ENCODE assay signal across 19 mouse cellular contexts in the genomic region with DNA sequence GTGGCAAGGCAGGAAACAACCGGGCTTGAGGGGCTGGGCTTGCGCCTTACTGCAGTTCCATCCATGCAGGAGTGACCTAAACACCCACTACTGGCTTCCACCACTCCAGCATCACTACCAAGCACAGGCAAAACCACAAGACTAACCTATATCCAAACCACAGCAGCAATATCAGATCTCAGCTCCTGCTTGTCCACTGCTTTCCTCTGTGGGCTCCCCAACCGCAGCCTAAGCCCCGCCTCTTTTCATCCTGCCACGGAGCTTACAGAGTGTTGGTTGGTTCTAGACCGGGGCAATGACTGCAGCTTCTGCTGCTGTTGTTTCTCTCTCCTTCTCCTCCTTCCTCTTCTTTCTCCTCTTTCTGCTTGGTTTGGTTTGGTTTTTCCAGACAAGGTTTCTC. TPM values are rescaled to one million over a fixed set of nuclear protein-coding genes. Genes with fewer than 3 reads are reported as not detected.
DNase-seq lines count a peak whose midpoint lies in the region; ATAC-seq and TF ChIP-seq lines count a peak whose summit lies in the region.
"Had no signal": no experiment of that assay in that cellular context is flagged by ENCODE, and none has a peak within 500 bp of the region (broad histone marks: within the 10 kb centered on the region; RNA-seq: fewer than 3 reads in every experiment).

No protein-coding gene starts in this region.

- no peak overlapping the region for H3K4me2 ChIP-seq in liver, embryonic 12.5 days
- H3K4me2 ChIP-seq: embryonic facial prominence, embryonic 13.5 days; hindbrain, embryonic 13.5 days; limb, embryonic 12.5 days had no signal

- H3K27me3 ChIP-seq in liver, embryonic 12.5 days (replicated peaks): no peaks in the 10 kb centered on the region
- no peaks in the 10 kb centered on the region for H3K27me3 ChIP-seq in MEL (ENCODE audit: control insufficient read depth in 1 of 2, insufficient read depth in 2 of 2, low read length in 2 of 2)
- H3K27me3 ChIP-seq: embryonic facial prominence, embryonic 13.5 days; hindbrain, embryonic 13.5 days; limb, embryonic 12.5 days had no signal

- WGBS in liver, embryonic 12.5 days (ENCODE audit: insufficient replicate concordance): 39% methylated on average over 6 of the region's 6 CpGs

- no peak overlapping the region for H3K9ac ChIP-seq in liver, embryonic 12.5 days
- no peak overlapping the region for H3K9ac ChIP-seq in MEL (ENCODE audit: control insufficient read depth, low read depth, low read length, poor library complexity, severe bottlenecking)
- H3K9ac ChIP-seq: embryonic facial prominence, embryonic 13.5 days; hindbrain, embryonic 13.5 days; limb, embryonic 12.5 days had no signal

- H3K27ac ChIP-seq in liver, embryonic 12.5 days: no peak overlapping the region
- H3K27ac ChIP-seq in MEL (ENCODE audit: control insufficient read depth, low read depth, low read length): no peak overlapping the region
- H3K27ac ChIP-seq: embryonic facial prominence, embryonic 13.5 days; hindbrain, embryonic 13.5 days; limb, embryonic 12.5 days had no signal

- no peak overlapping the region for H3K4me3 ChIP-seq in liver, embryonic 12.5 days
- H3K4me3 ChIP-seq in MEL (ENCODE audit: control insufficient read depth in 1 of 2, insufficient read depth in 1 of 2, low read depth in 2 of 2, low read length in 2 of 2): no peak overlapping the region
- H3K4me3 ChIP-seq: embryonic facial prominence, embryonic 13.5 days; hindbrain, embryonic 13.5 days; limb, embryonic 12.5 days had no signal

- no peak for TF ChIP-seq CTCF in MEL (IDR thresholded peaks at IDR 0.05 in 2 of 3, conservative IDR thresholded peaks at IDR 0.05 in 1 of 3; ENCODE audit: control insufficient read depth in 1 of 3, insufficient read depth in 1 of 3, low read depth in 2 of 3, low read length in 3 of 3, poor library complexity in 1 of 3, severe bottlenecking in 1 of 3)

- DNase-seq in liver: peak; percentile 23
- peak; percentile 73 for DNase-seq in MEL (ENCODE audit: low read depth, low spot score)
- peak; percentile 20 to 37 for DNase-seq in thymus, postnatal 36 days
- DNase-seq in cerebellum, postnatal 4 days (ENCODE audit: low spot score in 2 of 2): no peak
- DNase-seq in ovary, postnatal 14 days (ENCODE audit: low spot score): no peak
- DNase-seq: adrenal gland, postnatal 14 days; cerebellum, adult 9-11 months; gastrocnemius, postnatal 25 days; heart, postnatal 14 days; kidney, postnatal 4 days; lung, postnatal 10 days had no signal

- TF ChIP-seq POLR2A in MEL (IDR thresholded peaks at IDR 0.05; ENCODE audit: control insufficient read depth in 1 of 2, insufficient read depth in 1 of 2, low read depth in 1 of 2, low read length in 2 of 2, poor library complexity in 1 of 2): no peak

- no peaks in the 10 kb centered on the region for H3K79me2 ChIP-seq in MEL (ENCODE audit: control insufficient read depth, insufficient read depth, low read length, poor library complexity)

- no peak for ATAC-seq in liver, embryonic 12.5 days
- ATAC-seq in megakaryocyte, adult 5-6 weeks (ENCODE audit: poor library complexity, severe bottlenecking): peak; percentile 63
- ATAC-seq in monocyte, adult 5-6 weeks (replicated peaks; ENCODE audit: insufficient number of reproducible peaks, low FRiP score, low TSS enrichment, poor library complexity, severe bottlenecking): no peak
- ATAC-seq: forebrain, embryonic 14.5 days; intestine, embryonic 16.5 days had no signal

- H3K36me3 ChIP-seq in liver, embryonic 12.5 days: no peaks in the 10 kb centered on the region
- H3K36me3 ChIP-seq in MEL (ENCODE audit: control insufficient read depth in 1 of 2, insufficient read depth in 2 of 2, low read length in 2 of 2): peaks cover 0 to 15% of the 10 kb centered on the region in 2 experiments; a peak in 2 of 4 replicates
- H3K36me3 ChIP-seq: embryonic facial prominence, embryonic 13.5 days; hindbrain, embryonic 13.5 days; limb, embryonic 12.5 days had no signal

- TF ChIP-seq EP300 in MEL (IDR thresholded peaks at IDR 0.05; ENCODE audit: low read depth in 1 of 2, low read length in 2 of 2): peak; percentile 17 to 47; a peak in 3 of 4 replicates

- TF ChIP-seq RAD21 in MEL (IDR thresholded peaks at IDR 0.05; ENCODE audit: low read depth, low read length): no peak

- peaks cover 10% of the 10 kb centered on the region for H3K4me1 ChIP-seq in liver, embryonic 12.5 days
- H3K4me1 ChIP-seq in MEL (ENCODE audit: control insufficient read depth in 1 of 2, insufficient read depth in 2 of 2, low read length in 2 of 2): peaks cover 6 to 17% of the 10 kb centered on the region in 2 experiments
- H3K4me1 ChIP-seq: embryonic facial prominence, embryonic 13.5 days; limb, embryonic 12.5 days had no signal

- no peaks in the 10 kb centered on the region for H3K9me3 ChIP-seq in liver, embryonic 12.5 days (replicated peaks)
- H3K9me3 ChIP-seq in MEL (replicated peaks; ENCODE audit: insufficient read depth, low read length): no peaks in the 10 kb centered on the region
- H3K9me3 ChIP-seq: embryonic facial prominence, embryonic 13.5 days; hindbrain, embryonic 13.5 days; limb, embryonic 12.5 days had no signal

TF ChIP-seq in MEL, 35 proteins besides CTCF, POLR2A, EP300 and RAD21:
- no peak for TF ChIP-seq MYC (IDR thresholded peaks at IDR 0.05; ENCODE audit: low read depth, low read length)
- TF ChIP-seq RCOR1 (IDR thresholded peaks at IDR 0.05; ENCODE audit: low read depth, low read length): peak; percentile 77
- no peak for TF ChIP-seq POLR2AphosphoS5 (IDR thresholded peaks at IDR 0.05; ENCODE audit: borderline replicate concordance, low read depth, low read length)
- TF ChIP-seq UBTF (IDR thresholded peaks at IDR 0.05; ENCODE audit: borderline replicate concordance, insufficient read depth, low read depth, low read length): no peak
- TF ChIP-seq GATA1 (IDR thresholded peaks at IDR 0.05; ENCODE audit: low read depth, low read length): peak; percentile 19; the same call in 1 of the 2 replicates
- 0 out of 2 replicates have a peak, but pooled peaks have one; percentile 9 for TF ChIP-seq ETS1 (IDR thresholded peaks at IDR 0.05; ENCODE audit: low read depth, low read length)
- no peak; the same call in 1 of the 2 replicates for TF ChIP-seq MAFK (IDR thresholded peaks at IDR 0.05; ENCODE audit: borderline replicate concordance, low read depth, low read length)
- peak; percentile 16; the same call in 1 of the 2 replicates for TF ChIP-seq TAL1 (IDR thresholded peaks at IDR 0.05; ENCODE audit: low read length)
- no peak for TF ChIP-seq USF1 (IDR thresholded peaks at IDR 0.05; ENCODE audit: low read depth, low read length)
- TF ChIP-seq GABPA (IDR thresholded peaks at IDR 0.05; ENCODE audit: low read depth, low read length): no peak

RNA-seq across cellular contexts. Expression of a gene that starts 15.1 kb away (rescaled TPM):
- 2.5 and 3.2 TPM in 2 replicates for polyA plus RNA-seq in liver, embryonic 12.5 days (2016; fragmentation: Nextera tagmentation; extraction: Ambion mirVana)
- 13.0 and 15.4 TPM in 2 replicates for total RNA-seq in MEL (2012; rRNA removed)
- 10 to 100 TPM in 1 of 2 experiments, not detected in 1; 24.0 TPM for polyA plus RNA-seq in MEL (2012; ENCODE audit: insufficient read depth in 1 of 2, insufficient read length in 2 of 2, low read depth in 1 of 2, low replicate concordance in 2 of 2, missing spikeins in 1 of 2)
- total RNA-seq in megakaryocyte, adult 5-6 weeks (2015): 59.3 and 63.8 TPM in 2 replicates
- total RNA-seq in megakaryocyte, adult 5-6 weeks (2017): 51.5 and 56.9 TPM in 2 replicates
- total RNA-seq in monocyte, adult 5-6 weeks (2017): 106 to 140 TPM (median 120 TPM) in 3 replicates

RNA-seq across cellular contexts. Expression of a gene that starts 29.9 kb away (rescaled TPM):
- 25.3 and 25.9 TPM in 2 replicates for polyA plus RNA-seq in liver, embryonic 12.5 days (2016; fragmentation: Nextera tagmentation; extraction: Ambion mirVana)
- 68.7 and 72.5 TPM in 2 replicates for total RNA-seq in MEL (2012; rRNA removed)
- 100 to 1,000 TPM in 1 of 2 experiments, 10 to 100 TPM in 1; 66.5 to 144 TPM for polyA plus RNA-seq in MEL (2012; ENCODE audit: insufficient read depth in 1 of 2, insufficient read length in 2 of 2, low read depth in 1 of 2, low replicate concordance in 2 of 2, missing spikeins in 1 of 2)
- 64.3 and 74.3 TPM in 2 replicates for total RNA-seq in megakaryocyte, adult 5-6 weeks (2015)
- total RNA-seq in megakaryocyte, adult 5-6 weeks (2017): 112 and 115 TPM in 2 replicates
- total RNA-seq in monocyte, adult 5-6 weeks (2017): 211 to 234 TPM (median 220 TPM) in 3 replicates

Comparison
In these comparisons a context has a peak if more than half of its experiments do, and no peak if none do; other contexts are left out.
1. DNase-seq: peak in liver (single experiment), MEL (single experiment) and thymus, postnatal 36 days (2 of 2); none in cerebellum, postnatal 4 days (0 of 2) and ovary, postnatal 14 days (single experiment).